Mouse (Mus musculus) adrenal gland, adult 2 months (tissue): ENCODE measurements around the gene Pafah2. TPM values are rescaled to one million over a fixed set of nuclear protein-coding genes. Genes with fewer than 3 reads are reported as not detected.
A peak's percentile ranks its signal among the peaks of the same experiment; 100 is the strongest.

Experiments
- DNase-seq: peaks from one replicate; pipeline ENCODE4 v3.0.0; 2021
- polyA plus RNA-seq: library from polyadenylated mRNA; depleted of rRNA; stranded (reverse); fragments of >200 nt; gene quantifications from 2 replicates; pipeline ENCODE4 v1.2.3, GENCODE M21; 2012
- total RNA-seq, 2 experiments: library from RNA; stranded (reverse); gene quantifications; 2 replicates each; pipeline ENCODE4 v1.2.3; 2021

Gene Pafah2
- total and polyA plus RNA-seq, 3 experiments: 9.1 to 18.7 (median 12.1) TPM

GRCm38 (mm10) chr4:134421971-134422370, 25.9 kb downstream of the Pafah2 start:
- no peak for DNase-seq

GRCm38 (mm10) chr4:134423949-134424348, 27.8 kb downstream of the Pafah2 start:
- DNase-seq: no peak

GRCm38 (mm10) chr4:134425088-134425487, 29.0 kb downstream of the Pafah2 start:
- DNase-seq: no peak

GRCm38 (mm10) chr4:134430381-134431004, 34.4 kb downstream of the Pafah2 start:
- no peak for DNase-seq

- DNase-seq: no peak
These were observed 36.7 kb downstream of the Pafah2 start for GRCm38 (mm10) chr4:134432686-134433360.

GRCm38 (mm10) chr4:134436185-134436584, 40.1 kb downstream of the Pafah2 start:
- no peak for DNase-seq

GRCm38 (mm10) chr4:134436659-134437058, 40.5 kb downstream of the Pafah2 start:
- DNase-seq: peak; percentile 12

- DNase-seq: no peak
These were observed 43.0 kb downstream of the Pafah2 start for GRCm38 (mm10) chr4:134439119-134439518.

GRCm38 (mm10) chr4:134439919-134440318, 43.8 kb downstream of the Pafah2 start:
- DNase-seq: no peak

GRCm38 (mm10) chr4:134442216-134442615, 46.1 kb downstream of the Pafah2 start:
- DNase-seq: no peak

GRCm38 (mm10) chr4:134443589-134443988, 47.5 kb downstream of the Pafah2 start:
- no peak for DNase-seq

- no peak for DNase-seq
These were observed 48.8 kb downstream of the Pafah2 start for GRCm38 (mm10) chr4:134444949-134445348.

GRCm38 (mm10) chr4:134445489-134445888, 49.4 kb downstream of the Pafah2 start:
- no peak for DNase-seq

GRCm38 (mm10) chr4:134447966-134448365, 51.8 kb downstream of the Pafah2 start:
- DNase-seq: no peak

GRCm38 (mm10) chr4:134449595-134450391, 53.7 kb downstream of the Pafah2 start:
- DNase-seq: no peak

GRCm38 (mm10) chr4:134450392-134451195, 54.5 kb downstream of the Pafah2 start:
- DNase-seq: no peak

GRCm38 (mm10) chr4:134451484-134451883, 55.4 kb downstream of the Pafah2 start:
- DNase-seq: no peak

- DNase-seq: peak; percentile 52
These were observed 57.7 kb downstream of the Pafah2 start for GRCm38 (mm10) chr4:134453619-134454400.

GRCm38 (mm10) chr4:134455310-134455709, 59.2 kb downstream of the Pafah2 start:
- peak; percentile 15 for DNase-seq

- no peak for DNase-seq
These were observed 61.2 kb downstream of the Pafah2 start for GRCm38 (mm10) chr4:134457130-134457825.

GRCm38 (mm10) chr4:134458856-134459255, 62.7 kb downstream of the Pafah2 start:
- DNase-seq: no peak
